Mouse (Mus musculus): ENCODE measurements around the gene Ppp4r4. TPM values are rescaled to one million over a fixed set of nuclear protein-coding genes. Genes with fewer than 3 reads are reported as not detected.
"Not testable (repeated sequence)": the region's sequence is repeated elsewhere in the genome, so short reads cannot be mapped to it uniquely, and the experiment has no call there.

The Ppp4r4 gene
- polyA plus RNA-seq, 1 experiment, result 0.09 TPM

- Histone ChIP-seq H3K27me3 (ENCODE audit: control insufficient read depth, insufficient read depth, insufficient read length) (no peaks in the 10 kb centered on the region), H3ac (ENCODE audit: control insufficient read depth, insufficient read length, low read depth) (no peak within 1 kb of the TSS), H3K79me3 (ENCODE audit: low read depth) (no peaks in the 10 kb centered on the region), H3K4me3 (ENCODE audit: insufficient read depth, poor library complexity, severe bottlenecking) (no peak within 1 kb of the TSS), H3K36me3 (ENCODE audit: control insufficient read depth, insufficient read depth) (no peaks in the 10 kb centered on the region), H3K79me2 (ENCODE audit: control insufficient read depth, insufficient read depth) (no peaks in the 10 kb centered on the region)
- TF ChIP-seq USF1 (IDR thresholded peaks at IDR 0.05; ENCODE audit: low read depth) (no peak), CTCF (IDR thresholded peaks at IDR 0.05; ENCODE audit: control insufficient read depth, insufficient read depth, insufficient read length) (no peak), MYOD1 (IDR thresholded peaks at IDR 0.05; ENCODE audit: control insufficient read depth, insufficient read length, low read depth) (peak; percentile 81)
These were observed 125.0 kb downstream of the Ppp4r4 start, which contains the start of gene Serpina6 for GRCm38 (mm10) chr12:103656848-103657626. Gene Serpina6 (minus strand): TSS chr12:103657212.

DNA sequence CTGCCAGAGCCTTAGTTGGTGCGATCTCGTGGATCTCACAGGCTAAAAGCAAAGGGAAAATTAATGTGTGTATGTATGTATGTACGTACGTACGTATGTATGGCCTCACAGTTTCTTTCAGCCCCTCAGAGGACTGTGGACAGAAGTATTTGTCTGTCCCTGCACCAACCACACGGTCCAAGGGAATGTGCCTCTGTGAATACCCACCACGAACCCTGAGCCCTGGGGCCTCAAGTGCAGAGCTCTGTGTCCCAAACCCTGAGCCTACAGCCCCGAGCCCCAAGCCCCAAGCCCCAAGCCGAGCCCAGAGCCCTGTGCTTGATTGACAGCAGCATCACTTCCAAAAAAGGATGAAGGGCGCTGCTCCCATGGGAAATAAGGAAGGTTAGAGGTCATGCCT lies 125.9 kb downstream of the Ppp4r4 start:
- H3ac ChIP-seq (ENCODE audit: control insufficient read depth, insufficient read length, low read depth), result no peak overlapping the region
- H3K27me3 ChIP-seq (ENCODE audit: control insufficient read depth, insufficient read depth, insufficient read length), result no peaks in the 10 kb centered on the region
- no peaks in the 10 kb centered on the region for H3K36me3 ChIP-seq (ENCODE audit: control insufficient read depth, insufficient read depth)
- TF ChIP-seq MAX (IDR thresholded peaks at IDR 0.05) (no peak), USF1 (IDR thresholded peaks at IDR 0.05; ENCODE audit: low read depth) (no peak), FOSL1 (IDR thresholded peaks at IDR 0.05; ENCODE audit: insufficient read depth, low read length, poor library complexity, severe bottlenecking) (no peak), MYOG (IDR thresholded peaks at IDR 0.05; ENCODE audit: control insufficient read depth, extremely low read depth, insufficient read length) (no peak), CTCF (IDR thresholded peaks at IDR 0.05; ENCODE audit: control insufficient read depth, insufficient read depth, insufficient read length) (no peak), MYOD1 (IDR thresholded peaks at IDR 0.05; ENCODE audit: control insufficient read depth, insufficient read length, low read depth) (no peak), CEBPB (IDR thresholded peaks at IDR 0.05; ENCODE audit: low read depth) (no peak)
- H3K79me3 ChIP-seq (ENCODE audit: low read depth), result no peaks in the 10 kb centered on the region
- no peak overlapping the region for H3K4me3 ChIP-seq (ENCODE audit: insufficient read depth, poor library complexity, severe bottlenecking)
- H3K79me2 ChIP-seq (ENCODE audit: control insufficient read depth, insufficient read depth), result no peaks in the 10 kb centered on the region

- no peak overlapping the region for H3K4me3 ChIP-seq (ENCODE audit: insufficient read depth, poor library complexity, severe bottlenecking)
- no peaks in the 10 kb centered on the region for H3K79me2 ChIP-seq (ENCODE audit: control insufficient read depth, insufficient read depth)
- H3K36me3 ChIP-seq (ENCODE audit: control insufficient read depth, insufficient read depth), result no peaks in the 10 kb centered on the region
- no peaks in the 10 kb centered on the region for H3K79me3 ChIP-seq (ENCODE audit: low read depth)
- no peak for TF ChIP-seq MAX (IDR thresholded peaks at IDR 0.05)
- no peak for TF ChIP-seq CTCF (IDR thresholded peaks at IDR 0.05; ENCODE audit: control insufficient read depth, insufficient read depth, insufficient read length)
- no peak for TF ChIP-seq FOSL1 (IDR thresholded peaks at IDR 0.05; ENCODE audit: insufficient read depth, low read length, poor library complexity, severe bottlenecking)
- no peak for TF ChIP-seq MYOD1 (IDR thresholded peaks at IDR 0.05; ENCODE audit: control insufficient read depth, insufficient read length, low read depth)
- no peak for TF ChIP-seq USF1 (IDR thresholded peaks at IDR 0.05; ENCODE audit: low read depth)
- TF ChIP-seq CEBPB (IDR thresholded peaks at IDR 0.05; ENCODE audit: low read depth), result no peak
- TF ChIP-seq MYOG (IDR thresholded peaks at IDR 0.05; ENCODE audit: control insufficient read depth, extremely low read depth, insufficient read length), result no peak
- H3ac ChIP-seq (ENCODE audit: control insufficient read depth, insufficient read length, low read depth), result no peak overlapping the region
- no peaks in the 10 kb centered on the region for H3K27me3 ChIP-seq (ENCODE audit: control insufficient read depth, insufficient read depth, insufficient read length)
These were observed 127.1 kb downstream of the Ppp4r4 start for GRCm38 (mm10) chr12:103659171-103659570.

DNA sequence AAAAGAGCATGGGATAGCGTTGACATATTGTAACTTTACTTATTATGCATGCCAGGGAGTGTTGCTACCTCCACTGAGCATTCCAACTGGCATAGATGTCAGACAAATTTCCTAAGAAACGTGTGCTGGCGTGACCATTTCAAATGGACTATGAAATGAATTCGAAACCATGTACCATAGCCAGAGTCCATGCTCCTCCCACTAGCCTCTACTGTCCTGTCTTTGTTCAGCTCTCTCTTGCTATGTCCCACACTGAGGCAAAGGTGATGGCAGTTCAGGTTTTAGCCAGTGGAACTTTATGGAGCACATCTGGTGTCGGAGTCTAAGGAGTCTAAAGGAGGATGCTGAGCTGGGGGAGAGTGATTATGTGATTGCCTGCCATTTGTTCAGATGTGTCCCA lies 128.0 kb downstream of the Ppp4r4 start:
- Histone ChIP-seq H3K27me3 (ENCODE audit: control insufficient read depth, insufficient read depth, insufficient read length) (no peaks in the 10 kb centered on the region), H3K4me3 (ENCODE audit: insufficient read depth, poor library complexity, severe bottlenecking) (no peak overlapping the region), H3ac (ENCODE audit: control insufficient read depth, insufficient read length, low read depth) (no peak overlapping the region), H3K36me3 (ENCODE audit: control insufficient read depth, insufficient read depth) (no peaks in the 10 kb centered on the region), H3K79me2 (ENCODE audit: control insufficient read depth, insufficient read depth) (no peaks in the 10 kb centered on the region), H3K79me3 (ENCODE audit: low read depth) (no peaks in the 10 kb centered on the region)
- TF ChIP-seq CTCF (IDR thresholded peaks at IDR 0.05; ENCODE audit: control insufficient read depth, insufficient read depth, insufficient read length), result no peak
- TF ChIP-seq MYOD1 (IDR thresholded peaks at IDR 0.05; ENCODE audit: control insufficient read depth, insufficient read length, low read depth), result no peak
- TF ChIP-seq MYOG (IDR thresholded peaks at IDR 0.05; ENCODE audit: control insufficient read depth, extremely low read depth, insufficient read length), result no peak
- no peak for TF ChIP-seq MAX (IDR thresholded peaks at IDR 0.05)
- no peak for TF ChIP-seq USF1 (IDR thresholded peaks at IDR 0.05; ENCODE audit: low read depth)
- TF ChIP-seq CEBPB (IDR thresholded peaks at IDR 0.05; ENCODE audit: low read depth), result no peak
- TF ChIP-seq FOSL1 (IDR thresholded peaks at IDR 0.05; ENCODE audit: insufficient read depth, low read length, poor library complexity, severe bottlenecking), result no peak

GRCm38 (mm10) chr12:103662053-103662452 lies 130.0 kb downstream of the Ppp4r4 start:
- H3K79me2 ChIP-seq (ENCODE audit: control insufficient read depth, insufficient read depth); H3K4me3 ChIP-seq (ENCODE audit: insufficient read depth, poor library complexity, severe bottlenecking); H3K36me3 ChIP-seq (ENCODE audit: control insufficient read depth, insufficient read depth); H3ac ChIP-seq (ENCODE audit: control insufficient read depth, insufficient read length, low read depth); H3K79me3 ChIP-seq (ENCODE audit: low read depth); H3K27me3 ChIP-seq (ENCODE audit: control insufficient read depth, insufficient read depth, insufficient read length): not testable (repeated sequence)

Other genes with a start within 250 kb of the Ppp4r4 start
- gene Fam181a, start 221.3 kb upstream of the Ppp4r4 start, polyA plus RNA-seq (2012; fragmentation: generic; extraction: Trizol), result not detected
- gene Asb2, start 176.3 kb upstream of the Ppp4r4 start, polyA plus RNA-seq (2012; fragmentation: generic; extraction: Trizol), result 0.97 TPM
- gene Otub2, start 143.6 kb upstream of the Ppp4r4 start, polyA plus RNA-seq (2012; fragmentation: generic; extraction: Trizol), result 4.5 TPM
- gene 9330161L09Rik, start 124.5 kb upstream of the Ppp4r4 start, polyA plus RNA-seq (2012; fragmentation: generic; extraction: Trizol), result 0.69 TPM
- gene Ddx24, start 106.5 kb upstream of the Ppp4r4 start, polyA plus RNA-seq (2012; fragmentation: generic; extraction: Trizol), result 68.6 TPM
- 55.2 TPM for gene Ifi27, start 98.1 kb upstream of the Ppp4r4 start, polyA plus RNA-seq (2012; fragmentation: generic; extraction: Trizol)
- 0.53 TPM for gene Ifi27l2a, start 88.6 kb upstream of the Ppp4r4 start, polyA plus RNA-seq (2012; fragmentation: generic; extraction: Trizol)
- 0.12 TPM for gene Ifi27l2b, start 75.1 kb upstream of the Ppp4r4 start, polyA plus RNA-seq (2012; fragmentation: generic; extraction: Trizol)
- not detected for gene Serpina10, start 99.2 kb downstream of the Ppp4r4 start, polyA plus RNA-seq (2012; fragmentation: generic; extraction: Trizol)
- 0.06 TPM for gene Serpina6, start 124.9 kb downstream of the Ppp4r4 start, polyA plus RNA-seq (2012; fragmentation: generic; extraction: Trizol)
- gene Serpina16, start 143.9 kb downstream of the Ppp4r4 start, polyA plus RNA-seq (2012; fragmentation: generic; extraction: Trizol), result not detected
- not detected for gene Serpina1f, start 163.2 kb downstream of the Ppp4r4 start, polyA plus RNA-seq (2012; fragmentation: generic; extraction: Trizol)
- gene Serpina1d, start 241.3 kb downstream of the Ppp4r4 start, polyA plus RNA-seq (2012; fragmentation: generic; extraction: Trizol), result 0.06 TPM

Data from C2C12 (cell line).